Mouse (Mus musculus) hindbrain, embryonic 12.5 days (tissue): ENCODE measurements at regions not wholly inside any gene's neighbourhood (a gene's known extent, or its start where the extent isn't known, plus 50 kb on each side); places are given as distances from the start of the nearest gene placed in this dataset.

Experiments
- ATAC-seq: fragments of 200-750 bp; cut with Nextera tagmentation; 2 replicates; pipeline ENCODE4 v1.8.0; 2017; ENCODE audit warnings: moderate TSS enrichment; ENCODE audit not compliant: low FRiP score
- H3K27ac ChIP-seq: fragments of 300-500 bp; sonication (generic); 2 replicates; pipeline ENCODE4 v1.5.1; 2016; ENCODE audit warnings: mild to moderate bottlenecking
- H3K27me3 ChIP-seq: fragments of 300-500 bp; sonication (generic); 2 replicates; pipeline ENCODE4 v1.6.1; 2016; ENCODE audit warnings: mild to moderate bottlenecking
- H3K36me3 ChIP-seq: fragments of 300-500 bp; sonication (generic); 2 replicates; pipeline ENCODE4 v1.6.1; 2016; ENCODE audit warnings: mild to moderate bottlenecking
- H3K4me1 ChIP-seq: fragments of 300-500 bp; sonication (generic); 2 replicates; pipeline ENCODE4 v1.6.1; 2016
- H3K4me2 ChIP-seq: fragments of 300-500 bp; sonication (generic); replicated peaks from 2 replicates; pipeline ENCODE4 v1.6.1; 2016; ENCODE audit warnings: mild to moderate bottlenecking
- H3K4me3 ChIP-seq: fragments of 300-500 bp; sonication (generic); 2 replicates; pipeline ENCODE4 v1.5.1; 2016; ENCODE audit warnings: mild to moderate bottlenecking
- H3K9ac ChIP-seq: fragments of 300-500 bp; sonication (generic); 2 replicates; pipeline ENCODE4 v1.6.1; 2016; ENCODE audit warnings: mild to moderate bottlenecking, moderate library complexity
- H3K9me3 ChIP-seq: fragments of 300-500 bp; sonication (generic); replicated peaks from 2 replicates; pipeline ENCODE4 v1.6.1; 2016; ENCODE audit warnings: mild to moderate bottlenecking
- WGBS: fragments of 180-500 bp; shearing (Covaris S2); methylation state at CpG from one replicate; pipeline ENCODE4 v1.1.7; 2016; 5-methylcytosine and 5-hydroxymethylcytosine counted together

GRCm38 (mm10) chr13:16543771-16544170 is 532.1 kb downstream of the Inhba start:
- ATAC-seq: no peak; the same call in 1 of the 2 replicates

GRCm38 (mm10) chr13:16550060-16550459 is 538.4 kb downstream of the Inhba start:
- Histone ChIP-seq H3K4me2 (no peak overlapping the region), H3K27ac (no peak overlapping the region), H3K9ac (no peak overlapping the region), H3K27me3 (no peaks in the 10 kb centered on the region), H3K36me3 (no peaks in the 10 kb centered on the region), H3K4me1 (no peaks in the 10 kb centered on the region), H3K4me3 (no peak overlapping the region), H3K9me3 (no peaks in the 10 kb centered on the region)
- ATAC-seq: no peak

More at GRCm38 (mm10) chr13:16543771-16544170, 532.1 kb downstream of the Inhba start:
- Histone ChIP-seq H3K4me3 (no peak overlapping the region), H3K36me3 (no peaks in the 10 kb centered on the region), H3K4me2 (no peak overlapping the region), H3K4me1 (no peaks in the 10 kb centered on the region), H3K27me3 (no peaks in the 10 kb centered on the region), H3K27ac (no peak overlapping the region), H3K9me3 (no peaks in the 10 kb centered on the region), H3K9ac (no peak overlapping the region)
- WGBS: 54% methylated on average over 5 of the region's 5 CpGs

DNA sequence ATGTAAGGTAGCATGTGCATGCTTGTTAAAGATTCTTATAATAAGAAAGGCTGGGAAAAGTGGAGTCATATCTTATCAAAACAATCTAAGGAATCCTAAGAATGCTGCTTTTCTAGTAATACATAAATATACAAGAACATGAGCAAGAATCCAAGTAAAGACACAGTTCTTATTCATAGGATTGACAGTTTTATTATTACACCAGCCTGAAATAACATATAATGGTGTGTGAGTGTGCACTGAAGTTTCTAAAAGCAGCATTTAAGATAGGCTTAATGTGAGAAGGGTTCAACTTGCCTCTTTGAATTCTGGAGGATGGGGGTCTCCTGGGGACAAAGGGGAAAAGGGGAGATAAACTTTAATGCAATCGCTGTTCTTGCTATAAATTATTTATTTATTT is 553.3 kb downstream of the Inhba start:
- Histone ChIP-seq H3K4me3 (no peak overlapping the region), H3K27ac (no peak overlapping the region), H3K9ac (no peak overlapping the region), H3K27me3 (no peaks in the 10 kb centered on the region), H3K4me1 (no peaks in the 10 kb centered on the region), H3K4me2 (no peak overlapping the region), H3K36me3 (no peaks in the 10 kb centered on the region), H3K9me3 (no peaks in the 10 kb centered on the region)
- 73% methylated on average over 1 of the region's 1 CpGs for WGBS
- ATAC-seq: no peak

GRCm38 (mm10) chr13:16574069-16574468 is 562.4 kb downstream of the Inhba start:
- no peaks in the 10 kb centered on the region for H3K36me3 ChIP-seq
- H3K9ac ChIP-seq: no peak overlapping the region
- 32% methylated on average over 4 of the region's 4 CpGs for WGBS
- no peaks in the 10 kb centered on the region for H3K9me3 ChIP-seq
- no peak overlapping the region for H3K4me2 ChIP-seq
- no peak overlapping the region for H3K4me3 ChIP-seq
- H3K27ac ChIP-seq: no peak overlapping the region
- no peaks in the 10 kb centered on the region for H3K27me3 ChIP-seq
- ATAC-seq: no peak
- no peaks in the 10 kb centered on the region for H3K4me1 ChIP-seq

GRCm38 (mm10) chr13:16586286-16586685 is 574.6 kb downstream of the Inhba start:
- ATAC-seq: no peak
- H3K36me3 ChIP-seq: no peaks in the 10 kb centered on the region
- no peak overlapping the region for H3K27ac ChIP-seq
- no peak overlapping the region for H3K4me3 ChIP-seq
- H3K9me3 ChIP-seq: no peaks in the 10 kb centered on the region
- H3K9ac ChIP-seq: no peak overlapping the region
- no peak overlapping the region for H3K4me2 ChIP-seq
- H3K27me3 ChIP-seq: no peaks in the 10 kb centered on the region
- H3K4me1 ChIP-seq: no peaks in the 10 kb centered on the region

GRCm38 (mm10) chr13:16619755-16620154 is 608.1 kb downstream of the Inhba start:
- H3K4me3 ChIP-seq: no peak overlapping the region
- no peaks in the 10 kb centered on the region for H3K36me3 ChIP-seq
- no peak overlapping the region for H3K27ac ChIP-seq
- H3K27me3 ChIP-seq: no peaks in the 10 kb centered on the region
- H3K4me2 ChIP-seq: no peak overlapping the region
- no peaks in the 10 kb centered on the region for H3K4me1 ChIP-seq
- WGBS: 87% methylated on average over 5 of the region's 5 CpGs
- no peak overlapping the region for H3K9ac ChIP-seq
- H3K9me3 ChIP-seq: no peaks in the 10 kb centered on the region
- ATAC-seq: no peak

DNA sequence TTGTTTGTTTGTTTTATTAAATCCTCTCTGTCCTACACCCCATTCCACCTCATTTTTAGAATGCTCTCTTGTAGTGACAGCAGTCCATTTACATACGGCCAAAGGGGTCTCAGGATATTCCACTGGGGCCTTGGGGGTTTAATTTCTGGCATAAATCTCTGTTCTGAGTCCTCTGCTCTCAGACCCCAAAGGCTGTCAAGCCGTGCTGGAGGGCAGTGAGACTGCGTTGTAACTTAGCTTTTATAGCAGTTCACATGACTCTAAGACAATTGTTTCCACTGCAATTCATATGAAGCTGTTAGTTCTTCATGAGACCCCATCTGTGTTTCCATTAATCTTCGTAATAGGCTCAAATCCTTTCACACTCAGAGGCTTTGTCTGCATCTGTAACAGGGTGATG is 614.9 kb downstream of the Inhba start:
- Histone ChIP-seq H3K27ac (no peak overlapping the region), H3K9me3 (no peaks in the 10 kb centered on the region), H3K9ac (no peak overlapping the region), H3K4me1 (no peaks in the 10 kb centered on the region), H3K27me3 (no peaks in the 10 kb centered on the region), H3K36me3 (no peaks in the 10 kb centered on the region), H3K4me3 (no peak overlapping the region), H3K4me2 (no peak overlapping the region)
- ATAC-seq: no peak
- 57% methylated on average over 4 of the region's 4 CpGs for WGBS

DNA sequence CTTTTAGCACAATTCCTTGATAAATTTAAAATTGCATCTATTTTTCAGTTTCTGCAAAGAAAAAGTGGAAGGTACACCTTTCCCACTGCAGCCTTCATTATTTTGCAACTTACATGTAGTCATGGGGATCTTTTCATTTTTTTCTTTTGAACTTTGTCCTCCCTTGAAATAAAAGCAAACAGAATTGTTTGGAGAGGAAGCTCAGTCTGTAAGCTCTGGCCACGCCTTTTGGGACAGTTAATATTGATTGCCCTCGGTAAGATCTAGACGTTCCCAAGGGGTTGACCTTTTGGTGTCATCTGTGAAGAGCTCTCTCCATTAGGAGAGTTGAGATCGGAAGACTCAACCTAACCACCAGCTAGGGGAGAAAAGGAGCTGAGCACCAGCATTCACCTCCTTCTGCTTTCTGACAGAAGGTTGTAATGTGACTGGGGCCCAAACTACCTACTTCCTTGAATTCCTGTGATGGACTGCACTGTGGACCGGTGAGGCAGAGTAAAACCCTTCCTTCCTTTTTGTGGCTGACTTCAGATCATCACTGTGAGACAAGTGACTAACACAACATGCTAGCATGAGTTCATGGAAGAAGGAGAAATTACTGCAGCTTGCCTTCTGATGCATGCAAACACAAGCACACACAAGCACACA is 621.9 kb downstream of the Inhba start:
- Histone ChIP-seq H3K27ac (no peak overlapping the region), H3K4me1 (no peaks in the 10 kb centered on the region), H3K36me3 (no peaks in the 10 kb centered on the region), H3K9me3 (no peaks in the 10 kb centered on the region), H3K27me3 (no peaks in the 10 kb centered on the region), H3K4me2 (no peak overlapping the region), H3K4me3 (no peak overlapping the region), H3K9ac (no peak overlapping the region)
- 78% methylated on average over 5 of the region's 5 CpGs for WGBS
- no peak for ATAC-seq

DNA sequence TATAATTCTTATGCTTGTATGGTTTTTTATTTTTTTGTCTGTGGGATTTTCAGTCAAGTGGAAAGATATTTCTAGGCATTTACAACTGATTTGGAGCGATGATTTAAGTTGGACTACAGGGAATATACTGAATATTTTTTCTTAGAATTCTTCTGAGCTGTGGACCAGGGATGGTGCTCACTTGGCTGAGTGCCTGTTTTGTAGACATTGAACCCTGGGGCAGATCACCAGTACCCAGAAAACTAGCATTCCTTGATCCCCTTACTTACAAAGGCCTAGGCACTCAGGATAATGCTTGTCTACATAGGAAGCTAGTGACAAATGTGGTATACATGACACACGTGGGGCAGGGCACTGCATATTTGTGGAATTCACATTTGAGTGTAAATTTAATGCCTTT is 624.6 kb downstream of the Inhba start:
- H3K4me2 ChIP-seq: no peak overlapping the region
- H3K27ac ChIP-seq: no peak overlapping the region
- no peak for ATAC-seq
- no peaks in the 10 kb centered on the region for H3K9me3 ChIP-seq
- WGBS: 79% methylated on average over 2 of the region's 2 CpGs
- H3K36me3 ChIP-seq: no peaks in the 10 kb centered on the region
- H3K4me3 ChIP-seq: no peak overlapping the region
- no peaks in the 10 kb centered on the region for H3K27me3 ChIP-seq
- no peak overlapping the region for H3K9ac ChIP-seq
- H3K4me1 ChIP-seq: no peaks in the 10 kb centered on the region

DNA sequence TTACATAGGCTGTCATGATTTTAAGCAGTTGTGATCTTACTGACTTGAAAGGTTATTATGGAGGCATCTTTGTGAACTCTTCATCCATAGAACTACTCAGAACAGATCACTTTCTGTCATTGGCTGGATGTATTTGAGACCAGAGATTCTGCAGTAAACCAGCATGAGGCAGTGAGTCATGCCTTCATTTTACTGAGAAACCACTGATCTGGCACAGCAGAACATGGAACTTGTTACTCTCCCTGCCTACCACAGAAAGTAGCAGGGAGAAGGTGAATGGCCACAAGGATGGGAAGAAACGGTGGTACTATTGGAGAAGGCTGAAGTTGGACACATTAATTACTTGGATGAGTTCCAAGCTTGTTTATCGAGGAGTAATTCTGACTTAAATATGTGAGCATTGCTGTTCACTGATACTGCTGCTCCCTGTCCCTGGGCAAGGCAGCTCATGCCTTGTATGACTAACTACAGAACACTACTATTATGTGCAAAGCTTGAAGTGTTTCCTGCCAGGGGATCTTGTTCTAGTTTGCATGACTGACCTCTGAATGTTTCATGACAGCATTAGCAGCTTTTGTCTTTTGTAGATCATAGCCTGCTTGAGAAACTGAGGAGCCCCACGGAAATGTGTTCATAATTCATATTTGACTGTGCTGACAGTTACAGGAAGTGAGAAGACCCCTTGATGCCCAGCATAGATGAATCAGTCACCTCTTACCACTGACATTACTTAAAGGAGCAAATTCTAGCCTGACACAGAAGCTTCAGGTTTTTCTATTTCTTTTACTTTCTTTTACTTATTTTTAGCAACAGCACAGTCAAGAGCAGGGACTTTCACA is 630.2 kb downstream of the Inhba start:
- Histone ChIP-seq H3K9me3 (no peaks in the 10 kb centered on the region), H3K27ac (no peak overlapping the region), H3K4me2 (no peak overlapping the region), H3K27me3 (no peaks in the 10 kb centered on the region), H3K9ac (no peak overlapping the region), H3K4me3 (no peak overlapping the region), H3K4me1 (peaks cover 3% of the 10 kb centered on the region; the same call in 1 of the 2 replicates), H3K36me3 (no peaks in the 10 kb centered on the region)
- 0 out of 2 replicates have a peak, but pooled peaks have one; percentile 35 for ATAC-seq
- WGBS: 78% methylated on average over 3 of the region's 3 CpGs

DNA sequence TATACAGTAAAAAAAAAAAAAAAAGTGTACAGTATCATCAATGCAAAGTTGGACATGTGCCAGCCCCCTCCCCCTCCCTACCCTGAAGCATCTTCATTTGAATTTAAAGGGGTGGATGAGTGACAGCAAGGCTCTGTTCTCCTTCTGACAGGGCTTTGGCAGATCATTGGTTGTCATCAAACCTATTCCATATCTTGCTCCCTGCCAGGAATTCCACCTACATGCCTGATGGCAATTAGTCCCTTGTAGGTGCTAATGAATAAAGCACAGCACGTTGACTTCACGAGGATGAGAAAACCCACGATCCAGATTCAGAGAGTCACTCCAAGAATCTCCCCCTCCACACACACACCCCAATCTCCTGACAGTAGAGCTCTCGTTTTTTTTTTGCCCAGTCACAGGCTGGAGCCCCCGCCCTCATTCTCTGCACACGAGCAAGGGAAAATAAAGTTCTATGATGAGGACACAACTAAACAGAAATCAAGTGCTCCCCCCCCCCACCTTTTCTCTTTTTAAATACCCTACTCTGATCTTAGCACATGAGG is 630.9 kb downstream of the Inhba start:
- Histone ChIP-seq H3K4me3 (no peak overlapping the region), H3K27ac (no peak overlapping the region), H3K4me2 (no peak overlapping the region), H3K36me3 (no peaks in the 10 kb centered on the region), H3K9ac (no peak overlapping the region), H3K9me3 (no peaks in the 10 kb centered on the region), H3K4me1 (peaks cover 3% of the 10 kb centered on the region; the same call in 1 of the 2 replicates), H3K27me3 (no peaks in the 10 kb centered on the region)
- no peak for ATAC-seq
- 62% methylated on average over 6 of the region's 6 CpGs for WGBS

GRCm38 (mm10) chr13:16645311-16645710 is 633.7 kb downstream of the Inhba start:
- H3K4me3 ChIP-seq: no peak overlapping the region
- no peak for ATAC-seq
- H3K9ac ChIP-seq: no peak overlapping the region
- H3K9me3 ChIP-seq: no peaks in the 10 kb centered on the region
- no peaks in the 10 kb centered on the region for H3K27me3 ChIP-seq
- no peak overlapping the region for H3K4me2 ChIP-seq
- no peak overlapping the region for H3K27ac ChIP-seq
- no peaks in the 10 kb centered on the region for H3K36me3 ChIP-seq
- 66% methylated on average over 3 of the region's 3 CpGs for WGBS
- H3K4me1 ChIP-seq: peaks cover 3% of the 10 kb centered on the region; the same call in 1 of the 2 replicates
